Mouse (Mus musculus) liver, embryonic 13.5 days (tissue): ENCODE measurements at regions not wholly inside any gene's neighbourhood (a gene's known extent, or its start where the extent isn't known, plus 50 kb on each side); places are given as distances from the start of the nearest gene placed in this dataset.
"Not testable (repeated sequence)": the region's sequence is repeated elsewhere in the genome, so short reads cannot be mapped to it uniquely, and the experiment has no call there.

ENCODE experiments used
- ATAC-seq: fragments of 200-750 bp; cut with Nextera tagmentation; 2 replicates; pipeline ENCODE4 v1.8.0; 2017; ENCODE audit warnings: low read depth, mild to moderate bottlenecking, moderate number of reproducible peaks, moderate library complexity
- DNase-seq: peaks from one replicate; pipeline ENCODE4 v3.0.0; 2022
- H3K27ac ChIP-seq: fragments of 300-500 bp; sonication (generic); 2 replicates; pipeline ENCODE4 v1.5.1; 2015; ENCODE audit warnings: moderate library complexity, mild to moderate bottlenecking, inconsistent platforms
- H3K27me3 ChIP-seq: fragments of 300-500 bp; sonication (generic); 2 replicates; pipeline ENCODE4 v1.6.1; 2015; ENCODE audit warnings: mild to moderate bottlenecking, inconsistent platforms
- H3K36me3 ChIP-seq: fragments of 300-500 bp; sonication (generic); 2 replicates; pipeline ENCODE4 v1.6.1; 2015; ENCODE audit warnings: mild to moderate bottlenecking, inconsistent platforms
- H3K4me1 ChIP-seq: fragments of 300-500 bp; sonication (generic); replicated peaks from 2 replicates; pipeline ENCODE4 v1.6.1; 2015; ENCODE audit warnings: inconsistent platforms
- H3K4me2 ChIP-seq: fragments of 300-500 bp; sonication (generic); 2 replicates; pipeline ENCODE4 v1.6.1; 2015; ENCODE audit warnings: inconsistent platforms, mild to moderate bottlenecking, moderate library complexity
- H3K4me3 ChIP-seq: fragments of 300-500 bp; sonication (generic); replicated peaks from 2 replicates; pipeline ENCODE4 v1.5.1; 2015; ENCODE audit warnings: mild to moderate bottlenecking, inconsistent platforms
- H3K9ac ChIP-seq: fragments of 300-500 bp; sonication (generic); 2 replicates; pipeline ENCODE4 v1.6.1; 2015; ENCODE audit warnings: mild to moderate bottlenecking, inconsistent platforms
- H3K9me3 ChIP-seq: fragments of 300-500 bp; sonication (generic); replicated peaks from 2 replicates; pipeline ENCODE4 v1.6.1; 2016; ENCODE audit warnings: inconsistent platforms
- WGBS: fragments of 180-500 bp; shearing (Covaris S2); methylation state at CpG from one replicate; pipeline ENCODE4 v1.1.7; 2015; ENCODE audit not compliant: insufficient replicate concordance; 5-methylcytosine and 5-hydroxymethylcytosine counted together

- H3K4me2 ChIP-seq, H3K4me3 ChIP-seq, H3K9me3 ChIP-seq, H3K27ac ChIP-seq, H3K36me3 ChIP-seq, DNase-seq, H3K27me3 ChIP-seq, H3K4me1 ChIP-seq, H3K9ac ChIP-seq, ATAC-seq: not testable (repeated sequence)
- 40% methylated on average over 5 of the region's 5 CpGs for WGBS
Observed at GRCm38 (mm10) chr12:113701841-113702240, 158.1 kb downstream of the Adam6a start.

- not testable (repeated sequence) for H3K9me3 ChIP-seq, H3K4me2 ChIP-seq, H3K9ac ChIP-seq, H3K36me3 ChIP-seq, DNase-seq, H3K27ac ChIP-seq, H3K27me3 ChIP-seq, H3K4me1 ChIP-seq, ATAC-seq, H3K4me3 ChIP-seq
- WGBS, result 0% methylated on average over 1 of the region's 1 CpGs
Observed at GRCm38 (mm10) chr12:113716406-113716805, 172.7 kb downstream of the Adam6a start.

GRCm38 (mm10) chr12:113735847-113736246, 192.1 kb downstream of the Adam6a start:
- Histone ChIP-seq H3K4me3 (no peak overlapping the region), H3K27me3 (no peaks in the 10 kb centered on the region), H3K36me3 (no peaks in the 10 kb centered on the region), H3K4me2 (no peak overlapping the region), H3K4me1 (no peaks in the 10 kb centered on the region), H3K9me3 (no peaks in the 10 kb centered on the region; the same call in 1 of the 2 replicates), H3K9ac (no peak overlapping the region), H3K27ac (no peak overlapping the region)
- WGBS, result 42% methylated on average over 4 of the region's 4 CpGs
- ATAC-seq (no peak), DNase-seq (no peak)

GRCm38 (mm10) chr12:113746277-113746676, 202.6 kb downstream of the Adam6a start:
- no peak overlapping the region for H3K27ac ChIP-seq
- H3K4me1 ChIP-seq, result no peaks in the 10 kb centered on the region
- no peaks in the 10 kb centered on the region for H3K9me3 ChIP-seq
- H3K27me3 ChIP-seq, result no peaks in the 10 kb centered on the region
- ATAC-seq (no peak), DNase-seq (no peak)
- H3K4me2 ChIP-seq, result no peak overlapping the region
- H3K4me3 ChIP-seq, result no peak overlapping the region
- H3K36me3 ChIP-seq, result no peaks in the 10 kb centered on the region
- no peak overlapping the region for H3K9ac ChIP-seq
- 26% methylated on average over 1 of the region's 1 CpGs for WGBS

GRCm38 (mm10) chr12:113747987-113748386, 204.3 kb downstream of the Adam6a start:
- no peak overlapping the region for H3K4me2 ChIP-seq
- ATAC-seq (no peak), DNase-seq (no peak)
- H3K27me3 ChIP-seq, result no peaks in the 10 kb centered on the region
- no peak overlapping the region for H3K4me3 ChIP-seq
- no peaks in the 10 kb centered on the region for H3K4me1 ChIP-seq
- no peak overlapping the region for H3K27ac ChIP-seq
- no peaks in the 10 kb centered on the region for H3K36me3 ChIP-seq
- H3K9me3 ChIP-seq, result no peaks in the 10 kb centered on the region
- H3K9ac ChIP-seq, result no peak overlapping the region

GRCm38 (mm10) chr12:113769587-113769986, 225.9 kb downstream of the Adam6a start:
- Histone ChIP-seq H3K9ac (no peak overlapping the region), H3K4me2 (no peak overlapping the region), H3K36me3 (no peaks in the 10 kb centered on the region), H3K27ac (no peak overlapping the region), H3K9me3 (no peaks in the 10 kb centered on the region), H3K4me1 (no peaks in the 10 kb centered on the region), H3K27me3 (no peaks in the 10 kb centered on the region), H3K4me3 (no peak overlapping the region)
- no peak for ATAC-seq
- 36% methylated on average over 1 of the region's 1 CpGs for WGBS
- no peak for DNase-seq

- not testable (repeated sequence) for H3K27me3 ChIP-seq, H3K4me2 ChIP-seq, DNase-seq, H3K4me1 ChIP-seq, H3K36me3 ChIP-seq, H3K27ac ChIP-seq, H3K9ac ChIP-seq, H3K4me3 ChIP-seq, ATAC-seq, H3K9me3 ChIP-seq
- WGBS, result 0% methylated on average over 1 of the region's 1 CpGs
Observed at GRCm38 (mm10) chr12:113795876-113796275, 252.2 kb downstream of the Adam6a start.

GRCm38 (mm10) chr12:113826377-113826776, 282.7 kb downstream of the Adam6a start:
- WGBS, result 50% methylated on average over 5 of the region's 5 CpGs
- no peak for DNase-seq
- no peak for ATAC-seq
- no peak overlapping the region for H3K4me2 ChIP-seq
- no peak overlapping the region for H3K27ac ChIP-seq
- H3K4me1 ChIP-seq, result no peaks in the 10 kb centered on the region
- H3K9ac ChIP-seq, result no peak overlapping the region
- H3K4me3 ChIP-seq, result no peak overlapping the region
- H3K36me3 ChIP-seq, result no peaks in the 10 kb centered on the region
- H3K27me3 ChIP-seq, result no peaks in the 10 kb centered on the region
- H3K9me3 ChIP-seq, result no peaks in the 10 kb centered on the region

- Histone ChIP-seq H3K36me3 (no peaks in the 10 kb centered on the region), H3K4me2 (no peak overlapping the region), H3K9ac (no peak overlapping the region), H3K4me3 (no peak overlapping the region), H3K4me1 (no peaks in the 10 kb centered on the region), H3K9me3 (0 out of 2 replicates have a peak, but pooled peaks cover 3% of the 10 kb centered on the region), H3K27ac (no peak overlapping the region), H3K27me3 (no peaks in the 10 kb centered on the region)
- DNase-seq, result no peak
- no peak for ATAC-seq
- WGBS, result 23% methylated on average over 4 of the region's 4 CpGs
Observed at GRCm38 (mm10) chr12:113858893-113859292, 315.2 kb downstream of the Adam6a start.

GRCm38 (mm10) chr12:113878826-113879225, 335.1 kb downstream of the Adam6a start:
- WGBS, result 13% methylated on average over 2 of the region's 2 CpGs
- ATAC-seq (no peak), DNase-seq (no peak)
- no peak overlapping the region for H3K27ac ChIP-seq
- no peaks in the 10 kb centered on the region for H3K4me1 ChIP-seq
- H3K27me3 ChIP-seq, result no peaks in the 10 kb centered on the region
- no peaks in the 10 kb centered on the region for H3K36me3 ChIP-seq
- no peak overlapping the region for H3K4me2 ChIP-seq
- no peak overlapping the region for H3K9ac ChIP-seq
- H3K4me3 ChIP-seq, result no peak overlapping the region
- no peaks in the 10 kb centered on the region for H3K9me3 ChIP-seq

- H3K4me2 ChIP-seq, result no peak overlapping the region
- DNase-seq, result no peak
- H3K36me3 ChIP-seq, result no peaks in the 10 kb centered on the region
- no peak overlapping the region for H3K27ac ChIP-seq
- H3K9me3 ChIP-seq, result no peaks in the 10 kb centered on the region
- H3K27me3 ChIP-seq, result no peaks in the 10 kb centered on the region
- WGBS, result 13% methylated on average over 4 of the region's 4 CpGs
- H3K4me1 ChIP-seq, result no peaks in the 10 kb centered on the region
- H3K4me3 ChIP-seq, result no peak overlapping the region
- H3K9ac ChIP-seq, result no peak overlapping the region
- no peak for ATAC-seq
Observed at GRCm38 (mm10) chr12:113896152-113896551, 352.4 kb downstream of the Adam6a start.

GRCm38 (mm10) chr12:113906459-113906858, 362.8 kb downstream of the Adam6a start:
- Histone ChIP-seq H3K27ac (no peak overlapping the region), H3K36me3 (no peaks in the 10 kb centered on the region), H3K27me3 (no peaks in the 10 kb centered on the region), H3K4me3 (no peak overlapping the region), H3K4me1 (no peaks in the 10 kb centered on the region), H3K4me2 (no peak overlapping the region), H3K9ac (no peak overlapping the region), H3K9me3 (no peaks in the 10 kb centered on the region)
- ATAC-seq, result no peak
- DNase-seq, result no peak

- DNase-seq (no peak), ATAC-seq (no peak)
- Histone ChIP-seq H3K9ac (no peak overlapping the region), H3K27ac (no peak overlapping the region), H3K4me3 (no peak overlapping the region), H3K36me3 (no peaks in the 10 kb centered on the region), H3K27me3 (no peaks in the 10 kb centered on the region), H3K4me1 (no peaks in the 10 kb centered on the region), H3K4me2 (no peak overlapping the region), H3K9me3 (no peaks in the 10 kb centered on the region)
- WGBS, result 53% methylated on average over 1 of the region's 1 CpGs
Observed at GRCm38 (mm10) chr12:113907751-113908150, 364.0 kb downstream of the Adam6a start.
